Mouse (Mus musculus) thymus, adult 2 months (tissue): Measurements from ENCODE around the gene Soga3. TPM values are rescaled to one million over a fixed set of nuclear protein-coding genes. Genes with fewer than 3 reads are reported as not detected.

Experiments used
- DNase-seq: peaks from one replicate; pipeline ENCODE4 v3.0.0; 2021
- H3K27ac ChIP-seq: fragments of 200-500 bp; 2 replicates; pipeline ENCODE4 v1.5.1; 2012; ENCODE audit warnings: low read length, control low read depth; ENCODE audit not compliant: control insufficient read depth, insufficient read depth
- H3K27me3 ChIP-seq: fragments of 200-500 bp; 2 replicates; pipeline ENCODE4 v1.6.1; 2012; ENCODE audit warnings: mild to moderate bottlenecking, low read length, moderate library complexity, mixed read lengths; ENCODE audit not compliant: control insufficient read depth, insufficient read depth
- H3K36me3 ChIP-seq: fragments of 200-500 bp; 2 replicates; pipeline ENCODE4 v1.6.1; 2012; ENCODE audit warnings: mild to moderate bottlenecking, low read length, moderate library complexity; ENCODE audit not compliant: control insufficient read depth, insufficient read depth
- H3K4me1 ChIP-seq: fragments of 200-500 bp; replicated peaks from 2 replicates; pipeline ENCODE4 v1.6.1; 2012; ENCODE audit warnings: low read length; ENCODE audit not compliant: control insufficient read depth, insufficient read depth
- H3K4me3 ChIP-seq: fragments of 200-500 bp; 2 replicates; pipeline ENCODE4 v1.5.1; 2012; ENCODE audit warnings: mild to moderate bottlenecking, low read length, control low read depth, moderate library complexity; ENCODE audit not compliant: control insufficient read depth, insufficient read depth
- CTCF ChIP-seq: fragments of 200-500 bp; IDR thresholded peaks from 2 replicates; pipeline ENCODE4 v1.5.1; 2012; ENCODE audit warnings: mild to moderate bottlenecking, control low read depth, low read length, moderate library complexity, borderline replicate concordance; ENCODE audit not compliant: control insufficient read depth, poor library complexity, insufficient read depth; ENCODE audit errors: extremely low read depth
- POLR2A ChIP-seq: fragments of 200-500 bp; IDR thresholded peaks from 2 replicates; pipeline ENCODE4 v1.6.1; 2012; ENCODE audit warnings: mild to moderate bottlenecking, low read length, control low read depth, moderate library complexity; ENCODE audit not compliant: control insufficient read depth, poor library complexity, insufficient read depth; ENCODE audit errors: extremely low read depth
- WGBS: fragments of 180-500 bp; shearing (Covaris S2); methylation state at CpG from one replicate; pipeline ENCODE4 v1.1.7; 2018; 5-methylcytosine and 5-hydroxymethylcytosine counted together
- polyA plus RNA-seq: library from polyadenylated mRNA; depleted of rRNA; stranded (reverse); fragments of >200 nt; gene quantifications from 2 replicates; pipeline ENCODE4 v1.2.3, GENCODE M21; 2012

Soga3 gene
- polyA plus RNA-seq, 1 experiment, result 0.13 TPM

DNA sequence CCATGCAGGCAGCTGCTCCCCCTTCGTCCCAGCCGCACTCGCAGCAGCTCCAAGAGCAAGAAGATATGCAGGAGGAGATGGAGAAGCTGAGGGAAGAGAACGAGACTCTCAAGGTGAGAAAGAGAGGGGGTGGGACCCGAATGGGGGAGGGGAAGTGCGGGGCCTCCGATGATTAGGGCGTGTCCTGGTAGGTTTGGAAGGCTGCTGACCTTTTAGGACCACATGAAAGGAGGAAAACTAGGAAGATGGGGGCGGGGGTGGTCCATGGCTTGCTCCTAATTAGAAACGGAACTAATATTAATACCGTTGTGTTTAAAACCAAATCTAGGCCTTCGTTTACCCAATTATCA is 4.0 kb downstream of the Soga3 start:
- 6% methylated on average over 12 of the region's 12 CpGs for WGBS
- Histone ChIP-seq H3K27ac (no peak overlapping the region), H3K27me3 (peaks cover 6% of the 10 kb centered on the region; the same call in 1 of the 2 replicates), H3K36me3 (no peaks in the 10 kb centered on the region), H3K4me1 (no peaks in the 10 kb centered on the region; the same call in 1 of the 2 replicates), H3K4me3 (no peak overlapping the region)
- DNase-seq, result no peak
- TF ChIP-seq CTCF, result no peak
- TF ChIP-seq POLR2A, result no peak

GRCm38 (mm10) chr10:29148076-29148475 is 4.4 kb downstream of the Soga3 start:
- WGBS, result 15% methylated on average over 21 of the region's 21 CpGs
- Histone ChIP-seq H3K4me3 (no peak overlapping the region), H3K36me3 (no peaks in the 10 kb centered on the region), H3K27ac (no peak overlapping the region), H3K27me3 (peaks cover 6% of the 10 kb centered on the region; the same call in 1 of the 2 replicates), H3K4me1 (no peaks in the 10 kb centered on the region; the same call in 1 of the 2 replicates)
- TF ChIP-seq POLR2A (no peak), CTCF (no peak)
- no peak for DNase-seq

DNA sequence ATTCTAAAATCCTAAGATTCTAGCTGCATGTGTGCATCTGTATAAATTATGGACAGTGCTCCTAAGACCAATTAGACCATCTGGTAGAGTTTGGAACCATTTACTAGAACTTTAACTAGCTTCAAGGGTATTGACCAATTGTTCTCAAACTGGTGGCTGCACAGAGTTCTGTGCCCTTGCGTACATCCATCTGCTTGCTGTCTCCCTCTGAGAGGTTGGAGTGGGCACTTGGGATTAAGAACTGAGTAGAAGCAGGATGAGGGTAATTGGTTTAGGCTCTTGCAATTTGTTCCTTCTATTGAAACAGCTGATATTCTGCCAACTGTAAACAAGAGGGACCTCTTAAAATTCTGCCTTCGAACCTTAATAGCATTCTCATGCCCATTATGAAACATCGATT is 11.7 kb downstream of the Soga3 start:
- TF ChIP-seq CTCF, result no peak
- TF ChIP-seq POLR2A, result no peak
- Histone ChIP-seq H3K27me3 (no peaks in the 10 kb centered on the region), H3K4me1 (no peaks in the 10 kb centered on the region), H3K36me3 (no peaks in the 10 kb centered on the region), H3K27ac (no peak overlapping the region), H3K4me3 (no peak overlapping the region)
- 94% methylated on average over 3 of the region's 3 CpGs for WGBS
- no peak for DNase-seq

- TF ChIP-seq CTCF, result no peak
- TF ChIP-seq POLR2A, result no peak
- Histone ChIP-seq H3K36me3 (no peaks in the 10 kb centered on the region), H3K4me3 (no peak overlapping the region), H3K27me3 (no peaks in the 10 kb centered on the region), H3K4me1 (no peaks in the 10 kb centered on the region), H3K27ac (no peak overlapping the region)
- 90% methylated on average over 2 of the region's 2 CpGs for WGBS
- DNase-seq, result no peak
Measured at GRCm38 (mm10) chr10:29161664-29162063, 18.0 kb downstream of the Soga3 start.

DNA sequence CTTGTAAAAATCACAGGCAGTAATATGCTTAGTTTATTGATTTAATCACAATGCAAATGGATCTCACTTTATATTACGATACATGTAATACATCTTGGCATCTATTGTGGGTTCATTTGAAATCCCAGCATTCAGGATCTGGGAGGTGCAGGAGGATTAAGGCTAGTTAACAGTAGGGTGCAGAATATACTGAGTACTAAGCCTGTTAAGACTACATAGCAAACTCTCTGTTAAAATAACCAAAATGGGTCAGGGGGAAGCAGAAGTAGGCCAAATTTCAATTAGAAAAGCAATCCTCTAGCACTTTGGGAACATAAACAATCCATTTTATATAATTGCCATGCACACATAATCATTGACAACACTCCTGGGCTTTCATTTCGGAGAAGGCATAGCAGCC is 30.1 kb downstream of the Soga3 start:
- DNase-seq, result no peak
- TF ChIP-seq CTCF, result no peak
- TF ChIP-seq POLR2A, result no peak
- 93% methylated on average over 2 of the region's 2 CpGs for WGBS

DNA sequence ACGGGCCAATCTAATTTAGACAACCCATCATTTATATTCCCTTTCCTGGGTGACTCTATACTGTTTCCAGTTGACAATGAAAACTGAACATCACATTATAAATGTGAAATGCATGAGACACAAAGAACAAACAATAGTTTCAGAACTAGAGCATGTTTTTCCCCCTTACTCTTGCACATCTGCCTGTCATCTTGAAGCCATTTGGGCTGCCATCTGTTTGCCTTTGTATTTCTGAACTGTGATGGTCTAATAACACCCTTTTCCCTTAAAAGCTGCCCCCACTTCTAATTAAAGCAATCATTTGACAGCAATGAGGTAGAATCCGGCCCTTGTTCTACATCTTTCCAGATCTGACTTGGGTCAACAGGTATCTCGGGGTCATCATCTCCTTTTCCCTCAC is 32.0 kb downstream of the Soga3 start:
- no peak for TF ChIP-seq POLR2A
- TF ChIP-seq CTCF, result no peak

More for the DNA sequence above, 30.1 kb downstream of the Soga3 start:
- Histone ChIP-seq H3K27ac (no peak overlapping the region), H3K4me3 (no peak overlapping the region), H3K36me3 (no peaks in the 10 kb centered on the region), H3K4me1 (no peaks in the 10 kb centered on the region), H3K27me3 (no peaks in the 10 kb centered on the region)

GRCm38 (mm10) chr10:29176881-29177280 is 33.2 kb downstream of the Soga3 start:
- H3K4me1 ChIP-seq, result no peaks in the 10 kb centered on the region

More for the DNA sequence above, 32.0 kb downstream of the Soga3 start:
- WGBS, result 92% methylated on average over 3 of the region's 3 CpGs
- Histone ChIP-seq H3K27me3 (no peaks in the 10 kb centered on the region), H3K4me1 (no peaks in the 10 kb centered on the region), H3K27ac (no peak overlapping the region), H3K4me3 (no peak overlapping the region), H3K36me3 (no peaks in the 10 kb centered on the region)
- DNase-seq, result no peak

More at GRCm38 (mm10) chr10:29176881-29177280, 33.2 kb downstream of the Soga3 start:
- H3K27me3 ChIP-seq, result no peaks in the 10 kb centered on the region
- no peak overlapping the region for H3K27ac ChIP-seq
- no peak for DNase-seq
- no peak overlapping the region for H3K4me3 ChIP-seq
- TF ChIP-seq POLR2A, result no peak
- no peak for TF ChIP-seq CTCF
- 93% methylated on average over 4 of the region's 4 CpGs for WGBS
- no peaks in the 10 kb centered on the region for H3K36me3 ChIP-seq
